Mouse (Mus musculus): Measurements from ENCODE around the gene Gm10310. TPM values are rescaled to one million over a fixed set of nuclear protein-coding genes. Genes with fewer than 3 reads are reported as not detected.

Gm10310 gene
- polyA plus RNA-seq (2015; fragmentation: Illumina TruSeq; extraction: RNeasy Lipid Tissue Mini Kit (QIAGEN cat#74804); ENCODE audit: insufficient read depth, low replicate concordance), result not detected

DNA sequence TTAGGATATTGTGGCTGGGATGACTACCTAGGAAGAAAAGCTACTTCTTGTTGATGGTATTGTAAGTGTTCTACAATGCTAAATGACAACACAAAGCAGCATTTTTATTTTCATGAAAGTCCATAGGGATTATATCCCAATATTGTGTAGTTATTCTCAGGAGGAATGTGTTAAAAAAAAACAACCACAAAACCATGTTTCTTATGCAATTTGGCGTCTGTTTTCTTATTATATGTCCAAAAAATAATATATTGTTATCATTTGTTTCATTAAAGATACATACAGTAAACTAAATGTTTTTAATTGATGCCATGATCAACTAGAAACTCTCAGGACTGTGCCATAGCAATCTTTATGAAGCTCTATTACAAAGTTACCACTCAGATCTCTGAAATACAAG lies at the start of gene Gm10310:
Gm10310 (minus strand) TSS at position 101 of the 400 bp plus-strand sequence.

DNA sequence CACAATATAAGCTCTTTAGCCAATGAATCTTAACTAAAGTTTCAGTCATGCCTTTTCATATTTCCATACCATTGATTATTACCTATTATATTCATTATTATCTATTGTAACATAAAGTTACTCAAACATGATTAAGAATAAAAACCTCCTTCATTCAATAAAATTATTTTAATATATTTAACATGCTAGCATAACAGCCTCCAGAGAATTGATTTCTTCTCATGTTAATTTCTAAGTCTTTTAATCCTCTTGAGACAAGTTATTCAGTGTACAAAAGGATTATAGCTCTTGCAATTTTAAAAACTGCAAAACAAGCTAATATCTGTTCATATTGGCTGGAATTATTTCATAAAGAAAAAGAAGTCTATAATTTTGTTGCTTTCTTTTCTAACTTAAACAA lies 45.2 kb upstream of the Gm10310 start, which contains the start of gene Olfr821:
Olfr821 (plus strand) TSS at position 301 of the 400 bp plus-strand sequence.

DNA sequence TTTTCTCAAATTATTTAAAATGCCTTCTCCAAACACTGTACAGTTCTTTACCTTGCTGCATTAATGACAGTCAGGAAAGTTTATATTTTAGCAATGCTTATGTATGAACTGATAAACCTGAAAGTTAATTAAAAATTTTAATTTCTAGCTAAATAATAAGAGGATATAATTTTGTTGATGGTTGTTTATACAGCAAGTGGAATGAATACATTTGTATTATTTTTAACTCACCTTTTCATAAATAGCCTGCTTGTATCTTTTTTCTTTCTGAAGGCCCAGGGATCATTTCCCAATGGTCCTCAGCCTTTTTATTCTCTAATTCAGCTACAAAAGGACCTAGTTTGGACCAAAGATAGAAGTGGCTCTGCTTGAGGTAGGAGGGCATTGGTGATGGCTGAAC lies 27.5 kb upstream of the Gm10310 start, which contains the start of gene Olfr820:
Olfr820 (plus strand) TSS at position 301 of the 400 bp plus-strand sequence.

GRCm38 (mm10) chr10:129976040-129976439 lies 8.8 kb downstream of the Gm10310 start, which contains the start of gene Olfr247:
TSS of gene Olfr247 (minus strand) at chr10:129976140.

GRCm38 (mm10) chr10:129967166-129967565 lies 17.7 kb downstream of the Gm10310 start, which contains the start of gene Olfr819:
TSS of gene Olfr819 (minus strand) at chr10:129967266.

GRCm38 (mm10) chr10:129949000-129949399 lies 35.9 kb downstream of the Gm10310 start, which contains the start of gene Olfr818:
TSS of gene Olfr818 (minus strand) at chr10:129949100.

Other genes starting within 250 kb of the Gm10310 start
- gene Olfr806, start 243.1 kb downstream of the Gm10310 start, polyA plus RNA-seq (2015; fragmentation: Illumina TruSeq; extraction: RNeasy Lipid Tissue Mini Kit (QIAGEN cat#74804); ENCODE audit: insufficient read depth, low replicate concordance), result not detected
- not detected for gene Olfr807, start 227.3 kb downstream of the Gm10310 start, polyA plus RNA-seq (2015; fragmentation: Illumina TruSeq; extraction: RNeasy Lipid Tissue Mini Kit (QIAGEN cat#74804); ENCODE audit: insufficient read depth, low replicate concordance)
- gene Olfr808, start 219.6 kb downstream of the Gm10310 start, polyA plus RNA-seq (2015; fragmentation: Illumina TruSeq; extraction: RNeasy Lipid Tissue Mini Kit (QIAGEN cat#74804); ENCODE audit: insufficient read depth, low replicate concordance), result not detected
- not detected for gene Olfr809, start 210.4 kb downstream of the Gm10310 start, polyA plus RNA-seq (2015; fragmentation: Illumina TruSeq; extraction: RNeasy Lipid Tissue Mini Kit (QIAGEN cat#74804); ENCODE audit: insufficient read depth, low replicate concordance)
- not detected for gene Olfr810, start 190.1 kb downstream of the Gm10310 start, polyA plus RNA-seq (2015; fragmentation: Illumina TruSeq; extraction: RNeasy Lipid Tissue Mini Kit (QIAGEN cat#74804); ENCODE audit: insufficient read depth, low replicate concordance)
- not detected for gene Olfr811, start 180.7 kb downstream of the Gm10310 start, polyA plus RNA-seq (2015; fragmentation: Illumina TruSeq; extraction: RNeasy Lipid Tissue Mini Kit (QIAGEN cat#74804); ENCODE audit: insufficient read depth, low replicate concordance)
- gene Olfr812, start 139.0 kb downstream of the Gm10310 start, polyA plus RNA-seq (2015; fragmentation: Illumina TruSeq; extraction: RNeasy Lipid Tissue Mini Kit (QIAGEN cat#74804); ENCODE audit: insufficient read depth, low replicate concordance), result not detected
- not detected for gene Olfr813, start 129.7 kb downstream of the Gm10310 start, polyA plus RNA-seq (2015; fragmentation: Illumina TruSeq; extraction: RNeasy Lipid Tissue Mini Kit (QIAGEN cat#74804); ENCODE audit: insufficient read depth, low replicate concordance)
- not detected for gene Olfr814, start 105.2 kb downstream of the Gm10310 start, polyA plus RNA-seq (2015; fragmentation: Illumina TruSeq; extraction: RNeasy Lipid Tissue Mini Kit (QIAGEN cat#74804); ENCODE audit: insufficient read depth, low replicate concordance)
- not detected for gene Olfr815, start 79.2 kb downstream of the Gm10310 start, polyA plus RNA-seq (2015; fragmentation: Illumina TruSeq; extraction: RNeasy Lipid Tissue Mini Kit (QIAGEN cat#74804); ENCODE audit: insufficient read depth, low replicate concordance)
- gene Olfr816, start 69.5 kb downstream of the Gm10310 start, polyA plus RNA-seq (2015; fragmentation: Illumina TruSeq; extraction: RNeasy Lipid Tissue Mini Kit (QIAGEN cat#74804); ENCODE audit: insufficient read depth, low replicate concordance), result not detected
- not detected for gene Olfr818, start 36.0 kb downstream of the Gm10310 start, polyA plus RNA-seq (2015; fragmentation: Illumina TruSeq; extraction: RNeasy Lipid Tissue Mini Kit (QIAGEN cat#74804); ENCODE audit: insufficient read depth, low replicate concordance)
- not detected for gene Olfr819, start 17.8 kb downstream of the Gm10310 start, polyA plus RNA-seq (2015; fragmentation: Illumina TruSeq; extraction: RNeasy Lipid Tissue Mini Kit (QIAGEN cat#74804); ENCODE audit: insufficient read depth, low replicate concordance)
- gene Olfr247, start 8.9 kb downstream of the Gm10310 start, polyA plus RNA-seq (2015; fragmentation: Illumina TruSeq; extraction: RNeasy Lipid Tissue Mini Kit (QIAGEN cat#74804); ENCODE audit: insufficient read depth, low replicate concordance), result not detected
- gene Olfr820, start 27.6 kb upstream of the Gm10310 start, polyA plus RNA-seq (2015; fragmentation: Illumina TruSeq; extraction: RNeasy Lipid Tissue Mini Kit (QIAGEN cat#74804); ENCODE audit: insufficient read depth, low replicate concordance), result not detected
- gene Olfr821, start 45.3 kb upstream of the Gm10310 start, polyA plus RNA-seq (2015; fragmentation: Illumina TruSeq; extraction: RNeasy Lipid Tissue Mini Kit (QIAGEN cat#74804); ENCODE audit: insufficient read depth, low replicate concordance), result not detected
- gene Olfr822, start 86.1 kb upstream of the Gm10310 start, polyA plus RNA-seq (2015; fragmentation: Illumina TruSeq; extraction: RNeasy Lipid Tissue Mini Kit (QIAGEN cat#74804); ENCODE audit: insufficient read depth, low replicate concordance), result not detected
- gene Olfr823, start 130.3 kb upstream of the Gm10310 start, polyA plus RNA-seq (2015; fragmentation: Illumina TruSeq; extraction: RNeasy Lipid Tissue Mini Kit (QIAGEN cat#74804); ENCODE audit: insufficient read depth, low replicate concordance), result not detected
- gene Olfr824, start 144.9 kb upstream of the Gm10310 start, polyA plus RNA-seq (2015; fragmentation: Illumina TruSeq; extraction: RNeasy Lipid Tissue Mini Kit (QIAGEN cat#74804); ENCODE audit: insufficient read depth, low replicate concordance), result not detected
- not detected for gene Olfr825, start 181.7 kb upstream of the Gm10310 start, polyA plus RNA-seq (2015; fragmentation: Illumina TruSeq; extraction: RNeasy Lipid Tissue Mini Kit (QIAGEN cat#74804); ENCODE audit: insufficient read depth, low replicate concordance)
- gene Olfr826, start 199.1 kb upstream of the Gm10310 start, polyA plus RNA-seq (2015; fragmentation: Illumina TruSeq; extraction: RNeasy Lipid Tissue Mini Kit (QIAGEN cat#74804); ENCODE audit: insufficient read depth, low replicate concordance), result not detected
- not detected for gene Olfr827, start 229.3 kb upstream of the Gm10310 start, polyA plus RNA-seq (2015; fragmentation: Illumina TruSeq; extraction: RNeasy Lipid Tissue Mini Kit (QIAGEN cat#74804); ENCODE audit: insufficient read depth, low replicate concordance)

All from spleen, adult 10 weeks (tissue).